Mouse (Mus musculus) heart, postnatal 36 days (tissue): ENCODE results near the gene Speer3. TPM values are rescaled to one million over a fixed set of nuclear protein-coding genes. Genes with fewer than 3 reads are reported as not detected.
"Not testable (repeated sequence)": the region's sequence is repeated elsewhere in the genome, so short reads cannot be mapped to it uniquely, and the experiment has no call there.

ENCODE experiments used
- DNase-seq, 2 experiments: peaks; one replicate each; pipeline ENCODE4 v3.0.0; 2021 to 2022
- intact Hi-C: fragments of 180-260 bp; cut with DNase I; formaldehyde crosslinking; loops from one replicate; pipeline ENCODE4 v1.15.1; 2025
- total RNA-seq, 2 experiments: library from RNA; stranded (reverse); gene quantifications; 2 replicates each; pipeline ENCODE4 v1.2.3; 2021

The Speer3 gene
- not detected for total RNA-seq

DNA sequence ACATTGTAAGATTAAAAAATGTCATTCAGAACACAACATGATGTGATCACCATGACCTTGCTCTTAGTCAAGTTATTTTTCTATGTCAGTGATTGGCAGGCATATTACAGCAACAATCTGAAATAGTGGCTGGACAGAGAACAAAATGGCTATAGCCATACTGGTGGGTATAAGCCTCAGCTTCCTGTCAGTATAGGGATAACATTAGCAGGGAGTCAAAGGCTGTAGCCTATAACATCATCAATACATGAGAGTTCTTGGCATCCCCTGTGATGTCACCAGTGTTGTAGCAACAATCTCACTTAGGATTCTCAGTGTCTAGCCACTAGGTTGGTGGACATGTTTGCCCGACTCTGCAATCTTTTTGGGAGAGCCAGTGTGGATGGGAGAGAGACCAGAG is at the start of gene Speer3:
Gene Speer3 (plus strand): TSS at position 301 of the 400 bp plus-strand sequence.
- DNase-seq: no peak
- intact Hi-C loops: no loop called here

DNA sequence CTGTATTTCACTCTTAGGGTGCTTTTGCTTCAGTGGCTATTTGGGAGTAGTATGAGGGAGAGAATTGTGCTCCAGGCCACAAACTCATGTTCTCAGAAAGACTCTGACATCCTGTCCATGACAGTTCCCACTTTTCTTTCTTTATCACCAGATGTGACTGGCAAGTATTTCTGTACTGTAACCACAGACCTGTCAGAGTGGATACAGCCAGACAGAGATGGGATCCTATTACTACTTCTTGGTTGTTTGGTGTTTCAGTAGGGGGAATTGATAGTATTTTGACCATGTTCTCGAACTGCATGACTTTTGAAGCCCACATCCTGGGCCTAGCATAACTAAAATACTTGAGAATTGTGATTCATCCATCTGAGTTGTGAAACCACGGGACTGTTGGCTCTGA is 19.1 kb downstream of the Speer3 start:
- DNase-seq, intact Hi-C loops: not testable (repeated sequence)

DNA sequence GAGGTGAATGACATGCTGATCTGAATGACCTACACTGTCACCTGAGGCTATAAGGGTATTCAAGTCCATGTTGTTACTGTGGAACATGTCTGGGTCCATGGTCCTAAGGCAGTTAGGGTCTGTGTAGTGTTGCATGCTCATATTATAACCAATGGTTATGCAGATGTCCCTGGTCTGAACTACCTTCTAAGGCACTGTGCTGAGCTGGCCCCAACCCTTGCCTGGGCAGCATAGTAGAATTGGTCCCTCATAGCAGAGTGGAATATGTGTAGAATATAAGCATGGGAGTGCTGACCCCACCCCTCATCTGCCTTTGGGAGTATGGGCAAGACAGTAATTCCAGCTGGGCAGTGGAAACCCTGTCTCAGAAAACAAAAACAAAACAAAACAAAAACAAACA is 33.7 kb downstream of the Speer3 start:
- no peak for DNase-seq
- intact Hi-C loops: no loop called here

DNA sequence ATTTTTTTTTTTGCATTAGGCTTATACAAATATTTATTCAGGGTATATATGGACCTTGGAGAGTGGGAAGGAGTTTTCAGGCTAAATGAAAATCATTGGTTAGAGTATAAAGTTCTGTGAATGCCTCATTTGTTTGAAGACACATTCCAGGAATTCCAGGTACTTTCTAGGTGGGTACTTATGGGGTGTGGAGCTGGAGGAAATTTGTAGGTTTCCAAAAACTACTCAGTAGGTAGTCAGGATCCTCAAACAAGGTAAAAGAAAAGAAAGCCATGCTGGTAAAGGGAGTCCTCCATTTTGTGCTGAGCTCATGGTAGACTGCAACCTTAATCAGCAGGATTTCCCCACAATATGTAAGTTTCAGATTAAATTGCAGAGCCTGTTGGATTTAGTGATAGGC is 35.3 kb downstream of the Speer3 start:
- no peak for DNase-seq
- intact Hi-C loops: no loop called here

DNA sequence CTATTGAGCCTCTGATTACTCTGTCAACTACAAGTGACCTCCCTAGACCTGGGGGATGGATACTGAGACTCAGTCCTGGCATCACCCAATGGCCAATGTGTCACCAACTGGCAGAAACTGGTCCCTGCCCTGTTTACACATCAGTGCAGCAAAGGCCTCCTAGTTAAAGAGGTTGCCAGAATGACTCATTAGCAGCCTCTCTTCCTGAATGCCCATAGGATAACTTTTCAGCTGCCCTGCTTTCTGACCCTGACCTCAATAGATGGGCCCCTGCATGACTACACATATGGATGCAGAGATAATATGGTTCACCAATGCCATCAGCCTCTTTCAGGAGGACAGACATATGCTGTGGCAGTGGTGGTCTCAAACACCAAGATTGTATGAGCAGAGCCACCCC is 52.9 kb downstream of the Speer3 start:
- intact Hi-C loops: no loop called here

More for the DNA sequence above, 52.9 kb downstream of the Speer3 start:
- DNase-seq: no peak

Other genes with a start within 250 kb of the Speer3 start
- gene Sema3e, start 233.7 kb downstream of the Speer3 start, total RNA-seq: under 1 TPM; 0.19 to 0.36 TPM